Mouse (Mus musculus): ENCODE data around the gene Lrmda.

Gene Lrmda

GRCm38 (mm10) chr14:22019252-22019948, at the start of gene Lrmda:
Gene Lrmda, plus strand, starts transcription at chr14:22019712.
- peak; percentile 70 for DNase-seq

- DNase-seq: peak; percentile 75
These were observed 38.0 kb upstream of the Lrmda start for GRCm38 (mm10) chr14:21981462-21981861.

- DNase-seq: no peak
These were observed 37.4 kb upstream of the Lrmda start for GRCm38 (mm10) chr14:21982096-21982591.

GRCm38 (mm10) chr14:21982592-21983310, 36.8 kb upstream of the Lrmda start:
- DNase-seq: no peak

- DNase-seq: peak; percentile 19
These were observed 36.1 kb upstream of the Lrmda start for GRCm38 (mm10) chr14:21983311-21983949.

GRCm38 (mm10) chr14:21983950-21984730, 35.4 kb upstream of the Lrmda start:
- no peak for DNase-seq

GRCm38 (mm10) chr14:21984757-21985425, 34.6 kb upstream of the Lrmda start:
- peak; percentile 13 for DNase-seq

GRCm38 (mm10) chr14:21985426-21985931, 34.0 kb upstream of the Lrmda start:
- peak; percentile 11 for DNase-seq

GRCm38 (mm10) chr14:21985981-21986732, 33.4 kb upstream of the Lrmda start:
- peak; percentile 77 for DNase-seq

GRCm38 (mm10) chr14:21986733-21987659, 32.5 kb upstream of the Lrmda start:
- DNase-seq: peak; percentile 25

GRCm38 (mm10) chr14:21987660-21988576, 31.6 kb upstream of the Lrmda start:
- DNase-seq: peak; percentile 79

- DNase-seq: no peak
These were observed 30.8 kb upstream of the Lrmda start for GRCm38 (mm10) chr14:21988577-21989290.

GRCm38 (mm10) chr14:21989291-21989913, 30.1 kb upstream of the Lrmda start, which contains the start of gene Zfp503:
Gene Zfp503, minus strand, starts transcription at chr14:21989601.
- peak; percentile 39 for DNase-seq

- peak; percentile 18 for DNase-seq
These were observed 29.0 kb upstream of the Lrmda start for GRCm38 (mm10) chr14:21990321-21991021.

- DNase-seq: peak; percentile 36
These were observed 28.2 kb upstream of the Lrmda start for GRCm38 (mm10) chr14:21991251-21991780.

- no peak for DNase-seq
These were observed 27.7 kb upstream of the Lrmda start for GRCm38 (mm10) chr14:21991856-21992255.
